Mouse (Mus musculus) heart, postnatal 10 days (tissue): ENCODE measurements at regions not wholly inside any gene's neighbourhood (a gene's known extent, or its start where the extent isn't known, plus 50 kb on each side); places are given as distances from the start of the nearest gene placed in this dataset.
A peak's percentile ranks its signal among the peaks of the same experiment; 100 is the strongest.

Experiments
- DNase-seq, 2 experiments: peaks; one replicate each; pipeline ENCODE4 v3.0.0; 2021
- intact Hi-C: fragments of 180-260 bp; cut with DNase I; formaldehyde crosslinking; loops from one replicate; pipeline ENCODE4 v1.15.1; 2025

- intact Hi-C loops, result no loop called here
- no peak for DNase-seq
These were observed 295.5 kb upstream of the 4930452B06Rik start for GRCm38 (mm10) chr14:8961554-8961953.

GRCm38 (mm10) chr14:8952853-8953397 is 286.9 kb upstream of the 4930452B06Rik start:
- intact Hi-C loops, result loop anchor here (10.0 kb wide), 1 partner anchor 52 kb away; no protein-coding TSS in a partner anchor
- peak; percentile 81 to 86 for DNase-seq

DNA sequence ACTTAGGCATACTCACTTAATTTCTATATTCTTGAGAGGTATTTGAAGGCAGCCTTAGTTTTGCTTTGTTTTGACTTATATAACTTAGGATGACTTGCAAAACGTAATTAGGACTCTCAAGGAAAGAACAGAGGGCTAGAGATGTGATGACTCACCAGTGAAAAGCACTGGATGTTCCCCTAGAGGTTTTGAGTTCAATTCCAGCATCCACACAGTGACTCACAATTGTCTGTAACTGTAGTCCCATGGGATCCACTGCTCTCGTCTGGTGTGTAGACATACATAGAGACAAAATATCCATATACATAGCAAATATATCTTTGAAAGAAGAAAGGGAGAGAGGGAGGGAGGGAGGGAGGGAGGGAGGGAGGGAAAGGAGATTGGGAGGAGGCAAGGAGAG is 282.7 kb upstream of the 4930452B06Rik start:
- no peak for DNase-seq
- intact Hi-C loops, result no loop called here

GRCm38 (mm10) chr14:8946851-8947625 is 281.0 kb upstream of the 4930452B06Rik start:
- intact Hi-C loops, result no loop called here

GRCm38 (mm10) chr14:8935121-8935520 is 269.1 kb upstream of the 4930452B06Rik start:
- DNase-seq, result peak; percentile 78 to 84
- intact Hi-C loops, result no loop called here

More at GRCm38 (mm10) chr14:8946851-8947625, 281.0 kb upstream of the 4930452B06Rik start:
- no peak for DNase-seq
